Mouse (Mus musculus) heart, embryonic 15.5 days (tissue): Measurements from ENCODE around the gene Pfas. TPM values are rescaled to one million over a fixed set of nuclear protein-coding genes. Genes with fewer than 3 reads are reported as not detected.
"Not testable (repeated sequence)": the region's sequence is repeated elsewhere in the genome, so short reads cannot be mapped to it uniquely, and the experiment has no call there.

Experiments
- ATAC-seq: fragments of 200-750 bp; cut with Nextera tagmentation; replicated peaks from 2 replicates; pipeline ENCODE4 v1.8.0; 2017; ENCODE audit warnings: low read depth, moderate TSS enrichment; ENCODE audit not compliant: insufficient number of reproducible peaks, insufficient read depth, low FRiP score
- H3K27ac ChIP-seq: fragments of 300-500 bp; sonication (generic); 2 replicates; pipeline ENCODE4 v1.5.1; 2015; ENCODE audit warnings: mild to moderate bottlenecking, inconsistent platforms
- H3K27me3 ChIP-seq: fragments of 300-500 bp; sonication (generic); 2 replicates; pipeline ENCODE4 v1.6.1; 2015; ENCODE audit warnings: inconsistent platforms
- H3K36me3 ChIP-seq: fragments of 300-500 bp; sonication (generic); 2 replicates; pipeline ENCODE4 v1.6.1; 2015; ENCODE audit warnings: mild to moderate bottlenecking, inconsistent platforms
- H3K4me1 ChIP-seq: fragments of 300-500 bp; sonication (generic); replicated peaks from 2 replicates; pipeline ENCODE4 v1.6.1; 2015; ENCODE audit warnings: inconsistent platforms
- H3K4me2 ChIP-seq: fragments of 300-500 bp; sonication (generic); 2 replicates; pipeline ENCODE4 v1.6.1; 2015; ENCODE audit warnings: inconsistent platforms, mild to moderate bottlenecking, moderate library complexity
- H3K4me3 ChIP-seq: fragments of 300-500 bp; sonication (generic); 2 replicates; pipeline ENCODE4 v1.5.1; 2015; ENCODE audit warnings: mild to moderate bottlenecking, inconsistent platforms
- H3K9ac ChIP-seq: fragments of 300-500 bp; sonication (generic); 2 replicates; pipeline ENCODE4 v1.6.1; 2015; ENCODE audit warnings: mild to moderate bottlenecking, inconsistent platforms
- H3K9me3 ChIP-seq: fragments of 300-500 bp; sonication (generic); replicated peaks from 2 replicates; pipeline ENCODE4 v1.6.1; 2016; ENCODE audit warnings: inconsistent platforms
- WGBS: fragments of 180-500 bp; shearing (Covaris S2); methylation state at CpG from one replicate; pipeline ENCODE4 v1.1.7; 2015; ENCODE audit warnings: mixed read lengths; 5-methylcytosine and 5-hydroxymethylcytosine counted together
- polyA plus RNA-seq: library from polyadenylated mRNA; unstranded; fragments of >200 nt; fragmentation: Nextera tagmentation; extraction: Ambion mirVana; gene quantifications from 2 replicates; pipeline ENCODE4 v1.2.1, GENCODE M21; 2015

Pfas gene
- polyA plus RNA-seq, 1 experiment from 2014 or later, result 14.9 TPM

DNA sequence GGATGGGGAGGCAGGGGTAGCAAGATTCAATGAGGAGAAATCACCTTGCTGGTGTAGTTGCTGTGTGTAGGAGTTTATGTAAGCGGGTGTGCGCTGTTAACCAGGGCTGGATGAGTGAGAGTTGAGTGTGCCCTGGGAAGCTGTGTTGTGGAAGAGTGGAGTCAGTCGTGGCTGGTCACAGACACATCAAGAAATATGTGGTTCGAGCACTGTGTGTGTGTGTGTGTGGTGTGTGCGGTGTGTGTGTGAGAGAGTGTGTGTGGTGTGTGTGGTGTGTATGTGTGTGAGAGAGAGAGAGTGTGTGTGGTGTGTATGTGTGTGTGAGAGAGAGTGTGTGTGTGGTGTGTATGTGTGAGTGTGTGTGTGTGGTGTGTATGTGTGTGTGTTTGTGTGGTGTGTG is 52.8 kb downstream of the Pfas start:
- peak overlapping the region; percentile 84 for H3K4me2 ChIP-seq
- no peaks in the 10 kb centered on the region for H3K9me3 ChIP-seq
- 0 out of 2 replicates have a peak overlapping the region, but pooled peaks have one; percentile 52 for H3K9ac ChIP-seq
- H3K36me3 ChIP-seq, result no peaks in the 10 kb centered on the region
- ATAC-seq, result no peak
- WGBS, result 58% methylated on average over 5 of the region's 5 CpGs
- peaks cover 19% of the 10 kb centered on the region for H3K4me1 ChIP-seq
- H3K27ac ChIP-seq, result peak overlapping the region; percentile 27; the same call in 1 of the 2 replicates
- peak overlapping the region; percentile 52; the same call in 1 of the 2 replicates for H3K4me3 ChIP-seq
- peaks cover 16% of the 10 kb centered on the region for H3K27me3 ChIP-seq

DNA sequence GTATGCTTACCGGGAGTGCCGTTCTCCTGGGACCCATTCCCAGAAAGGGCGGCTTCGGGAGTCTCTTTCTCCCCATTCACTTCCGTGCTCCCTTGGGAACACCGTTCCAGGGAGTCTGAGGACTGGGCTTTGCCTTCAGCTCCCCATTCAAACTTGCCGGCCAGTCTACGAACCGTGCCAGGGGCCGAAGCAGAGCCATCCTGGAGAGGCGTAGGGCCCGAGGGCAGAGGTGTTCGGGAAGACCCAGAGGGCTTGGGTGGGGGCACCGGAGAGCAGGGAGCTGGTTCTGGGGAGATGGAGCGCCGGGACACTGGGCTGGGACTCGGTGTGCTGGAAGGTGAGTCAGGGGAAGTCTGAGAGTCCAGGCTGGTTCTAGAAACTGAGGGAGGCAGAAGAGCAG is 53.9 kb downstream of the Pfas start:
- Histone ChIP-seq H3K4me3 (peak overlapping the region; percentile 52), H3K4me1 (peaks cover 19% of the 10 kb centered on the region), H3K27me3 (peaks cover 16% of the 10 kb centered on the region), H3K9ac (peak overlapping the region; percentile 52), H3K4me2 (peak overlapping the region; percentile 84), H3K36me3 (no peaks in the 10 kb centered on the region), H3K9me3 (no peaks in the 10 kb centered on the region), H3K27ac (no peak overlapping the region)
- WGBS, result 3% methylated on average over 17 of the region's 17 CpGs
- no peak for ATAC-seq

DNA sequence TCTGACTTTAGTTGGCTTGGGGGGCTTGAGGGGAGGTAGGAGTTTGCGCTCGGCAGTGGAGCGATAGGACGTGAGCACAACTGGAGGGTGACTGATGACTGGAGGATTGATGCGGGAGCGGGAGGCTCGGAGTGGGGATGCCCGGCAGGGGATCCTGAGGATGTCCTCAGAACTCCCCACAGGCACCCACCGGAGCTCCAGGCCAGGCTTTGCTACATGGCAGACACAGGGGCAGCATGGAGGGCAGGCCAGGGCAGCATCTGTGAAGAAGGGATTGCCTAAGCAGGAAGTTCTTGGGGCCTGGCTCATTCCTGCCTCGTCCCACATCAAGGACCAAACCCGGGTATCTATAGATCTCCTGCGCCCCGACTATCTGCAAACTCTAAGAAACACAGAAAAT is 54.4 kb downstream of the Pfas start:
- H3K9ac ChIP-seq, result peak overlapping the region; percentile 52; the same call in 1 of the 2 replicates
- 11% methylated on average over 13 of the region's 13 CpGs for WGBS
- no peaks in the 10 kb centered on the region for H3K9me3 ChIP-seq

DNA sequence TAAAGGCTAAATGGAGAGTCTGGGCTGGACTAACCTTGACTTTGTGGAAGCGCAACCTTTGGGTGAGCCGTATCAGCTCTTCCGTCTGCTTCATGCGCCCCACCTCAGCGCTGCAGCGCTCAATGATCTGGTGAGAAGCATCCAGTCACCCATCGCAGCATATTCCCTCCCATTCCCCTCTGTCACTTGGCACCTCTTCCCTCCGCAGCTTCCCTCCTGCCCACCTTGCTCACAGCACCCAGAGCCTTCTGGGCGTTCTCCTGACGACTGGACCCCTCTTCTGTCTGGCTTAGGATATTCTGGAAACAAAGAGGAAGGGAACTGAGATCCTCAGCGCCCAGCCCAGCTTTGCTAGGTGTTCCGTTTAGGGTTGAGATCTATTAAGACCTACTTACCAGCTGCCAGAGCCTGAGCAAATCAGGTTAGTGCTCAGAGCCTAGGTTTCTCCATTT is 60.7 kb downstream of the Pfas start:
- Histone ChIP-seq H3K9ac (no peak overlapping the region), H3K4me1 (peaks cover 7% of the 10 kb centered on the region), H3K4me2 (peak overlapping the region; percentile 45), H3K27ac (no peak overlapping the region), H3K27me3 (peaks cover 7% of the 10 kb centered on the region; the same call in 1 of the 2 replicates), H3K4me3 (peak overlapping the region; percentile 21; the same call in 1 of the 2 replicates), H3K9me3 (no peaks in the 10 kb centered on the region), H3K36me3 (no peaks in the 10 kb centered on the region)
- ATAC-seq, result no peak
- WGBS, result 23% methylated on average over 12 of the region's 12 CpGs

More for the DNA sequence above, 54.4 kb downstream of the Pfas start:
- Histone ChIP-seq H3K36me3 (no peaks in the 10 kb centered on the region), H3K4me2 (peak overlapping the region; percentile 84), H3K27ac (no peak overlapping the region), H3K4me3 (peak overlapping the region; percentile 52), H3K27me3 (peaks cover 16% of the 10 kb centered on the region), H3K4me1 (peaks cover 19% of the 10 kb centered on the region)
- no peak for ATAC-seq

DNA sequence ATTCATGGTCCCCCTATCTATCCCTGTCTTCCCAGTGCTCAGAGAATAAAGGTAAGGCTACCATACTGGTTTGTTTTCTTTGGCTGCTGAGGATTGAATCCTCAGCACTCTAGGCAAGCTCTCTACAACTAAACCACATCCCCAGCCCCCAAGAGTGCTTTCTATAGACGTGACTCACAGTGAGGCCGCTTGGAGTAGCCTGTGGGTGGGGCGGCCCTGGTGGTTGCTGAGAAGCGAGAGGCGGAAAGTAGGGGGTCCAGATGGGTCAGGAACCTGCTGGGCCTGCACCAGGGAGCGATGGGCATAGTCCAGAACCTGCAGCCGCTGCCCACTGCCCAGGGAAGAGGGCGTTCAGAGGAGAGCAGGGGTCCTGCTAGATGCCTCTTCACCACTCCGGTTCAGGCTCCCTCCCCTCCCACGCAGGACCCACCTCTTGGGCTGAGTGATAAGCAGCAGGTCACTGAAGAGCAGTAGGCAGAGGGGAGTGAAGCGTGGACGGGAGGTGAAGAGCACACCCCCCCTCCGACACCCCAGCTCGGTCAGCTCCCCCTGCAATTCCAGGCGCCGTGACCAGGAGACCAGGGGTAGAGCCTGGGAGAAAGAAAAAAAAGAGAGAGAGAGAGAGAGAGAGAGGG is 61.3 kb downstream of the Pfas start:
- Histone ChIP-seq H3K9ac (0 out of 2 replicates have a peak overlapping the region, but pooled peaks have one; percentile 12), H3K9me3 (no peaks in the 10 kb centered on the region), H3K27ac (no peak overlapping the region), H3K4me3 (peak overlapping the region; percentile 20; the same call in 1 of the 2 replicates), H3K36me3 (no peaks in the 10 kb centered on the region), H3K27me3 (peaks cover 6% of the 10 kb centered on the region; the same call in 1 of the 2 replicates), H3K4me2 (peak overlapping the region; percentile 51), H3K4me1 (peaks cover 7% of the 10 kb centered on the region)
- ATAC-seq, result no peak
- 21% methylated on average over 14 of the region's 16 CpGs for WGBS

DNA sequence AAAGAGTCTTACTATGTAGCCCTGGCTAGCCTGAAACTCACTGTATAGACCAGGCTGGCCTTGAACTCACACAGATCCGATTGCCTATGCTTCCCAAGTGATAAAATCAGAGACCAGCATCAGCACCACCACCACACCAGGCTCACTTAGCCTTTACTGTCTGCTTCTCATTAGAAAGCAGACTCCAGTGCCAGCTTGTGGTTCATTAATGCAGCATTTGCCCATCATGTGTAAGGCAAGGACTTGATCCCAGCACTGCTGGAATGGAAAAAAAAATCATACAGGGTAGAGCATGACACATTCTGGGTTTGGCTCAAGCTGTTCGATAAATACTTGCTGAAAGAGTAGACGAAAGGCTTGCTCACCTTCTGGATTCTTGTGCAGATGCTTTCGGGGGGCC is 62.3 kb downstream of the Pfas start:
- H3K27me3 ChIP-seq, result 0 out of 2 replicates have a peak, but pooled peaks cover 3% of the 10 kb centered on the region
- H3K4me1 ChIP-seq, result peaks cover 7% of the 10 kb centered on the region
- 79% methylated on average over 4 of the region's 4 CpGs for WGBS
- H3K27ac ChIP-seq, result no peak overlapping the region
- no peak overlapping the region for H3K4me3 ChIP-seq
- no peak for ATAC-seq
- no peaks in the 10 kb centered on the region for H3K9me3 ChIP-seq
- no peaks in the 10 kb centered on the region for H3K36me3 ChIP-seq
- no peak overlapping the region for H3K4me2 ChIP-seq
- no peak overlapping the region for H3K9ac ChIP-seq

DNA sequence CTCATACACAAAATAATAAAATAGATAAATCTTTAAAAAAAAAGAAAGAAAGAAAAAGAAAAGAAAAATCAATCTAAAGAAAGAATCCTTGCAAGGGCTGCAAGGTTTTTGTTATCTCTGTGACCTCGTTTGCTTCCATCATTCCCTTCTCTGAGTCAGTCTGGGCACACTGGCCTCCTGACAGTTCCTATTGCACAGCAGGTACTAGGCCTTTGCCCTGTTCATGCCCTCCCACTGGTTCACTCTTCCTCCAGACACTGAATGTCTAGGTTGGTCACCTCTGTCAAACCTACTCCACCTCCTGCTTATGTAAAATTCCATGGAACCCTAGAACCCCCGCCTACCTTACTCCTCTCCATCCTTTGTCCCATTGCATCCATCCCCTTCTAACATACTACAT is 63.0 kb downstream of the Pfas start:
- Histone ChIP-seq H3K27ac (no peak overlapping the region), H3K4me2 (no peak overlapping the region), H3K27me3 (0 out of 2 replicates have a peak, but pooled peaks cover 3% of the 10 kb centered on the region), H3K4me3 (no peak overlapping the region), H3K4me1 (peaks cover 11% of the 10 kb centered on the region), H3K36me3 (no peaks in the 10 kb centered on the region), H3K9me3 (no peaks in the 10 kb centered on the region), H3K9ac (no peak overlapping the region)
- WGBS, result 80% methylated on average over 2 of the region's 2 CpGs
- no peak for ATAC-seq

DNA sequence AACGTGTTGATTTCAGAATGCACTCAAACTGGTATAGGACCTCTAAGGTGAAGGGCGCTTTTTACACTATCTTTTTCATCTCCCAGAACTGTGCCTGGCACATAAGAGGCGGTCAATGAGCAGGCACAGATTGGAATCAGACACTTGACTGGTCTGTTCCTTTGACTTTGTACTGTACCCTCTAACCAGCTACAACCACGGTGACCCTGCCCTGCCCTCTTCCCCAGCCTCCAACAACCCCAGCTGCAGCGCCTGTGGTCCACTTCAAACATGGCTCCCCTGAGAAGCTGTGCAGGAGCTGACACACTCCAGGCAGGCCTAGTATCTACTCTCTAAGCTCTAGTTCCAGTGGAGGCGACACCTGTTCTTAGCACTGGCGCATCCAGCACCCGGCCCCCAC is 65.5 kb downstream of the Pfas start:
- Histone ChIP-seq H3K4me3 (no peak overlapping the region), H3K27me3 (0 out of 2 replicates have a peak, but pooled peaks cover 3% of the 10 kb centered on the region), H3K9ac (no peak overlapping the region), H3K4me2 (no peak overlapping the region), H3K27ac (no peak overlapping the region), H3K4me1 (peaks cover 15% of the 10 kb centered on the region), H3K36me3 (no peaks in the 10 kb centered on the region), H3K9me3 (no peaks in the 10 kb centered on the region)
- ATAC-seq, result no peak
- WGBS, result 70% methylated on average over 8 of the region's 8 CpGs

DNA sequence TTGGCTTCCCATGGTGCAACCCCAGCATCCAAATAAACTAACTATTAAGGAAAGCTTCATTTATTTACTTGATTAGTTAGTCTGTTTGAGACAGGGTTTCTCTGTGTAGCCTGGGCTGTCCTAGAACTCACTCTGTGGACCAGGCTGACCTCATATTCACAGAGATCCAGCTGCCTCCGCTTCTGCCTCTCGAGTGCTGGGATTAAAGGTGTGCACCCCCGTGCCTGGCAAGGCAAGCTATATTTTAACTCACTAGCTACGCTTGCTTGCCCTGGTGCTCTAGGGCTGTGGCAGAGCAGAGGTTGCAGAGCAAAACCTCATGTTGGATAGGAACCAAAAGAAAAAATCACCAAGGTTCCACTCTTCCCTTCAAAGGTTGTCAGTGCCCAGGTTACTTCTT is 67.7 kb downstream of the Pfas start:
- H3K4me3 ChIP-seq, result peak overlapping the region; percentile 53
- ATAC-seq, result no peak
- H3K27ac ChIP-seq, result no peak overlapping the region
- H3K27me3 ChIP-seq, result no peaks in the 10 kb centered on the region
- WGBS, result 49% methylated on average over 4 of the region's 4 CpGs
- peaks cover 8% of the 10 kb centered on the region for H3K4me1 ChIP-seq
- H3K9ac ChIP-seq, result 0 out of 2 replicates have a peak overlapping the region, but pooled peaks have one; percentile 59
- peak overlapping the region; percentile 65 for H3K4me2 ChIP-seq
- H3K36me3 ChIP-seq, result no peaks in the 10 kb centered on the region
- no peaks in the 10 kb centered on the region for H3K9me3 ChIP-seq

DNA sequence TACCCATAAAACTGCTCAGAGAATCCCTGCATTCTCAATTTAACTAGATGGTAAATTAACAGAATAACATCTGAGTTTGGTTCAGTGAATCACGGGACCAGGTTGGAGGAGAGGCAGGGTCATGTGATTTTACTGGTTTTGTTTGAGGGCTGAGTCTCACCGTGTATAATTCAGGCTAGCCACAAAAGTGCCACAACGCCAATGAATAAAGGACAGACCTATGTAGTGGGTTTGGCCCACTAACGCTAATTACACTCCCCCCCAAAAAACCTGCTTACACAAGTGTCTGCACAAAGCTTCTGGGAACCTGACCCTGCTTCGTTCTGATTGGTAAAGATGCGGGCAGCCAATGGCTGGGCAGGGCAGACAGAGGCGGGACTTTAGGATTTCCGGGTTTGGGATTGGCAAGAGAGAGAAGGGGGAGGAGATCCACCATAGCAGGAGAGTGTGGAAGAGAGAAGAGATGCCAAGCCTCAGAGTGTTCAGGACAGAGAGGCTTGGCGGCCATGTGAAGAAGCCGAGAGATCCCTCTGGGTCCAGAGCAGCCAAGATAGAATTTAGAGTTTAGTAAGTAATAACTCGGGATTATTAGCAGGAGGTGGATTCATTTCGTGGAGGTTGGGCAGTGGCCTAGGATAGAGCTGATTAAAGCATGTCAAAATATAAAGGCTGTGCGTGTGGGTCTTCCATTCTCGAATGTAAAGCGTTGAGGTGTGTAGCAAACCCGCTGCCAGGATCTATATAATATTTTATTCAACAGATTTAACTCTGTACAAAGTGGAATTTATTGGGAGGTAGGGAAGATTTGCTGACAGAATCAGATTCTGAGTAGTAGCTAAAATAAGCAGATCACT is 68.6 kb downstream of the Pfas start:
- Histone ChIP-seq H3K36me3 (no peaks in the 10 kb centered on the region), H3K4me1 (peaks cover 8% of the 10 kb centered on the region), H3K27ac (peak overlapping the region; percentile 58), H3K4me3 (peak overlapping the region; percentile 53), H3K9ac (peak overlapping the region; percentile 59), H3K9me3 (no peaks in the 10 kb centered on the region), H3K4me2 (peak overlapping the region; percentile 65), H3K27me3 (no peaks in the 10 kb centered on the region)
- ATAC-seq, result peak; percentile 97
- WGBS, result 2% methylated on average over 16 of the region's 16 CpGs

DNA sequence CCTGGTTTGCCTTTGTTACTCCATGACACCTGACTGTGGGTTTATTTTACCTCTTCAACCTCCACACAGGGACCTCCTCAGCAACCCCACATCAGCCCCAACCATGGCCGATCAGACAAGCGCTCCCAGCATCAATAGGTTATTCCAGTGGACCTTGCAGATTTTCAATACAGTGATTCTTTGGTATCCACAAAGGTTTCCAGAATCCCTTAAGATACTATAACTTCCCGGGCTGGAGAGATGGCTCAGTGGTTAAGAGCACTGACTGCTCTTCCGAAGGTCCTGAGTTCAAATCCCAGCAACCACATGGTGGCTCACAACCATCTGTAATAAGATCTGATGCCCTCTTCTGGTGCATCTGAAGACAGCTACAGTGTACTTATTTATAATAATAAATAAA is 71.3 kb downstream of the Pfas start:
- ATAC-seq, H3K4me2 ChIP-seq: not testable (repeated sequence)
- WGBS, result 82% methylated on average over 4 of the region's 4 CpGs

More for the DNA sequence above, 71.3 kb downstream of the Pfas start:
- not testable (repeated sequence) for H3K27me3 ChIP-seq, H3K27ac ChIP-seq, H3K4me3 ChIP-seq, H3K4me1 ChIP-seq, H3K9me3 ChIP-seq, H3K9ac ChIP-seq, H3K36me3 ChIP-seq
